Mouse (Mus musculus) natural killer cell, adult 2 months (primary cell): ENCODE data around the gene 2410131K14Rik.

Experiments
- DNase-seq, 2 experiments: peaks; one replicate each; pipeline ENCODE4 v3.0.0; 2022; ENCODE audit warnings: low spot score in 2 of 2

2410131K14Rik gene

GRCm38 (mm10) chr5:118261181-118261580 is 16.2 kb downstream of the 2410131K14Rik start:
- no peak for DNase-seq

GRCm38 (mm10) chr5:118262418-118262817 is 17.4 kb downstream of the 2410131K14Rik start:
- no peak for DNase-seq

GRCm38 (mm10) chr5:118264279-118264678 is 19.3 kb downstream of the 2410131K14Rik start:
- no peak for DNase-seq

GRCm38 (mm10) chr5:118265366-118265765 is 20.3 kb downstream of the 2410131K14Rik start:
- DNase-seq, result no peak

- DNase-seq, result no peak
These were observed 21.3 kb downstream of the 2410131K14Rik start for GRCm38 (mm10) chr5:118266309-118266708.

GRCm38 (mm10) chr5:118268987-118269386 is 24.0 kb downstream of the 2410131K14Rik start:
- DNase-seq, result peak; percentile 58 to 72

GRCm38 (mm10) chr5:118271449-118272110 is 26.6 kb downstream of the 2410131K14Rik start:
- peak; percentile 34 to 59 for DNase-seq

GRCm38 (mm10) chr5:118273446-118273845 is 28.4 kb downstream of the 2410131K14Rik start:
- DNase-seq, result peak in 1 of 2 experiments; percentile 14

GRCm38 (mm10) chr5:118274546-118274945 is 29.5 kb downstream of the 2410131K14Rik start:
- DNase-seq, result no peak

GRCm38 (mm10) chr5:118276281-118276680 is 31.3 kb downstream of the 2410131K14Rik start:
- no peak for DNase-seq

- DNase-seq, result no peak
These were observed 31.7 kb downstream of the 2410131K14Rik start for GRCm38 (mm10) chr5:118276711-118277110.

GRCm38 (mm10) chr5:118277741-118278495 is 32.9 kb downstream of the 2410131K14Rik start:
- DNase-seq, result no peak

GRCm38 (mm10) chr5:118291453-118291852 is 46.4 kb downstream of the 2410131K14Rik start:
- no peak for DNase-seq

- DNase-seq, result no peak
These were observed 47.4 kb downstream of the 2410131K14Rik start for GRCm38 (mm10) chr5:118292476-118292875.

- no peak for DNase-seq
These were observed 49.2 kb downstream of the 2410131K14Rik start for GRCm38 (mm10) chr5:118294086-118294864.

- DNase-seq, result no peak
These were observed 49.8 kb downstream of the 2410131K14Rik start for GRCm38 (mm10) chr5:118294865-118295258.

GRCm38 (mm10) chr5:118297338-118297746 is 52.3 kb downstream of the 2410131K14Rik start:
- no peak for DNase-seq

- DNase-seq, result no peak
These were observed 54.8 kb downstream of the 2410131K14Rik start for GRCm38 (mm10) chr5:118299720-118300400.

- DNase-seq, result no peak
These were observed 57.6 kb downstream of the 2410131K14Rik start for GRCm38 (mm10) chr5:118302466-118303155.

GRCm38 (mm10) chr5:118304970-118305618 is 60.1 kb downstream of the 2410131K14Rik start:
- no peak for DNase-seq

- no peak for DNase-seq
These were observed 65.4 kb downstream of the 2410131K14Rik start for GRCm38 (mm10) chr5:118310389-118310788.
